Mouse (Mus musculus): ENCODE data around the gene Camk2b. TPM values are rescaled to one million over a fixed set of nuclear protein-coding genes. Genes with fewer than 3 reads are reported as not detected.
"Not testable (repeated sequence)": the region's sequence is repeated elsewhere in the genome, so short reads cannot be mapped to it uniquely, and the experiment has no call there.

Gene Camk2b
- polyA plus RNA-seq (2015; fragmentation: Nextera tagmentation; extraction: Ambion mirVana), result 1.1 and 1.4 TPM in 2 replicates

- no peak within 1 kb of the TSS for H3K9ac ChIP-seq (ENCODE audit: low read depth, low read length)
- peaks cover 64% of the 10 kb centered on the region for H3K27me3 ChIP-seq (ENCODE audit: control insufficient read depth, insufficient read depth, low read depth, low read length)
- ATAC-seq (ENCODE audit: low read depth), result no peak
Measured at GRCm38 (mm10) chr11:6066176-6066575, at the start of gene Camk2b. Gene Camk2b (minus strand): TSS chr11:6066362.

GRCm38 (mm10) chr11:6111734-6112484, 45.7 kb upstream of the Camk2b start:
- no peaks in the 10 kb centered on the region for H3K9me3 ChIP-seq (replicated peaks; ENCODE audit: control insufficient read depth, low read length)
- no peak overlapping the region for H3K27ac ChIP-seq (ENCODE audit: low read length)
- H3K36me3 ChIP-seq (ENCODE audit: control insufficient read depth, insufficient read depth), result peaks cover 3% of the 10 kb centered on the region; the same call in 1 of the 2 replicates
- no peak overlapping the region for H3K4me2 ChIP-seq (ENCODE audit: low read depth, low read length)
- no peaks in the 10 kb centered on the region for H3K4me1 ChIP-seq (ENCODE audit: control insufficient read depth, low read depth, low read length)
- H3K4me3 ChIP-seq (ENCODE audit: low read depth, low read length), result no peak overlapping the region
- H3K27me3 ChIP-seq (ENCODE audit: control insufficient read depth, insufficient read depth, low read depth, low read length), result no peaks in the 10 kb centered on the region
- no peak overlapping the region for H3K9ac ChIP-seq (ENCODE audit: low read depth, low read length)
- 73% methylated on average over 5 of the region's 5 CpGs for WGBS (ENCODE audit: insufficient replicate concordance)
- no peak for ATAC-seq (ENCODE audit: low read depth)

More at GRCm38 (mm10) chr11:6066176-6066575, at the start of gene Camk2b:
- no peaks in the 10 kb centered on the region for H3K9me3 ChIP-seq (replicated peaks; ENCODE audit: control insufficient read depth, low read length)
- H3K4me1 ChIP-seq (ENCODE audit: control insufficient read depth, low read depth, low read length), result no peaks in the 10 kb centered on the region
- 9% methylated on average over 6 of the region's 6 CpGs for WGBS (ENCODE audit: insufficient replicate concordance)
- H3K27ac ChIP-seq (ENCODE audit: low read length), result no peak within 1 kb of the TSS
- H3K4me3 ChIP-seq (ENCODE audit: low read depth, low read length), result peak within 1 kb of the TSS; percentile 50
- peak within 1 kb of the TSS; percentile 64 for H3K4me2 ChIP-seq (ENCODE audit: low read depth, low read length)
- no peaks in the 10 kb centered on the region for H3K36me3 ChIP-seq (ENCODE audit: control insufficient read depth, insufficient read depth)

- Histone ChIP-seq H3K9ac (ENCODE audit: low read depth, low read length) (no peak overlapping the region), H3K4me2 (ENCODE audit: low read depth, low read length) (no peak overlapping the region), H3K27ac (ENCODE audit: low read length) (no peak overlapping the region), H3K9me3 (replicated peaks; ENCODE audit: control insufficient read depth, low read length) (no peaks in the 10 kb centered on the region), H3K4me3 (ENCODE audit: low read depth, low read length) (no peak overlapping the region), H3K27me3 (ENCODE audit: control insufficient read depth, insufficient read depth, low read depth, low read length) (no peaks in the 10 kb centered on the region), H3K4me1 (ENCODE audit: control insufficient read depth, low read depth, low read length) (no peaks in the 10 kb centered on the region), H3K36me3 (ENCODE audit: control insufficient read depth, insufficient read depth) (peaks cover 5% of the 10 kb centered on the region; the same call in 1 of the 2 replicates)
- ATAC-seq (ENCODE audit: low read depth), result no peak
Measured at GRCm38 (mm10) chr11:6109990-6110389, 43.8 kb upstream of the Camk2b start.

GRCm38 (mm10) chr11:6108296-6108695, 42.1 kb upstream of the Camk2b start:
- H3K9ac ChIP-seq (ENCODE audit: low read depth, low read length), result no peak overlapping the region
- no peaks in the 10 kb centered on the region for H3K4me1 ChIP-seq (ENCODE audit: control insufficient read depth, low read depth, low read length)
- peaks cover 5% of the 10 kb centered on the region; the same call in 1 of the 2 replicates for H3K36me3 ChIP-seq (ENCODE audit: control insufficient read depth, insufficient read depth)
- no peaks in the 10 kb centered on the region for H3K27me3 ChIP-seq (ENCODE audit: control insufficient read depth, insufficient read depth, low read depth, low read length)
- 73% methylated on average over 5 of the region's 5 CpGs for WGBS (ENCODE audit: insufficient replicate concordance)
- H3K9me3 ChIP-seq (replicated peaks; ENCODE audit: control insufficient read depth, low read length), result no peaks in the 10 kb centered on the region
- no peak overlapping the region for H3K27ac ChIP-seq (ENCODE audit: low read length)
- no peak for ATAC-seq (ENCODE audit: low read depth)
- no peak overlapping the region for H3K4me3 ChIP-seq (ENCODE audit: low read depth, low read length)
- no peak overlapping the region for H3K4me2 ChIP-seq (ENCODE audit: low read depth, low read length)

- H3K27me3 ChIP-seq (ENCODE audit: control insufficient read depth, insufficient read depth, low read depth, low read length), result no peaks in the 10 kb centered on the region
- H3K4me2 ChIP-seq (ENCODE audit: low read depth, low read length), result no peak overlapping the region
- no peak for ATAC-seq (ENCODE audit: low read depth)
- no peaks in the 10 kb centered on the region for H3K4me1 ChIP-seq (ENCODE audit: control insufficient read depth, low read depth, low read length)
- peaks cover 5% of the 10 kb centered on the region; the same call in 1 of the 2 replicates for H3K36me3 ChIP-seq (ENCODE audit: control insufficient read depth, insufficient read depth)
- H3K9ac ChIP-seq (ENCODE audit: low read depth, low read length), result no peak overlapping the region
- no peak overlapping the region for H3K4me3 ChIP-seq (ENCODE audit: low read depth, low read length)
- 73% methylated on average over 3 of the region's 3 CpGs for WGBS (ENCODE audit: insufficient replicate concordance)
- no peaks in the 10 kb centered on the region for H3K9me3 ChIP-seq (replicated peaks; ENCODE audit: control insufficient read depth, low read length)
- H3K27ac ChIP-seq (ENCODE audit: low read length), result no peak overlapping the region
Measured at GRCm38 (mm10) chr11:6107722-6108121, 41.6 kb upstream of the Camk2b start.

- Histone ChIP-seq H3K4me3 (ENCODE audit: low read depth, low read length) (no peak overlapping the region), H3K36me3 (ENCODE audit: control insufficient read depth, insufficient read depth) (peaks cover 5% of the 10 kb centered on the region; the same call in 1 of the 2 replicates), H3K27me3 (ENCODE audit: control insufficient read depth, insufficient read depth, low read depth, low read length) (no peaks in the 10 kb centered on the region), H3K9ac (ENCODE audit: low read depth, low read length) (no peak overlapping the region), H3K4me2 (ENCODE audit: low read depth, low read length) (no peak overlapping the region), H3K27ac (ENCODE audit: low read length) (no peak overlapping the region), H3K4me1 (ENCODE audit: control insufficient read depth, low read depth, low read length) (no peaks in the 10 kb centered on the region), H3K9me3 (replicated peaks; ENCODE audit: control insufficient read depth, low read length) (no peaks in the 10 kb centered on the region)
- WGBS (ENCODE audit: insufficient replicate concordance), result 68% methylated on average over 5 of the region's 5 CpGs
- no peak for ATAC-seq (ENCODE audit: low read depth)
Measured at GRCm38 (mm10) chr11:6104734-6105133, 38.6 kb upstream of the Camk2b start.

- H3K9me3 ChIP-seq (replicated peaks; ENCODE audit: control insufficient read depth, low read length); H3K36me3 ChIP-seq (ENCODE audit: control insufficient read depth, insufficient read depth); H3K4me1 ChIP-seq (ENCODE audit: control insufficient read depth, low read depth, low read length); H3K27me3 ChIP-seq (ENCODE audit: control insufficient read depth, insufficient read depth, low read depth, low read length); H3K27ac ChIP-seq (ENCODE audit: low read length); H3K4me2 ChIP-seq (ENCODE audit: low read depth, low read length); H3K9ac ChIP-seq (ENCODE audit: low read depth, low read length); ATAC-seq (ENCODE audit: low read depth); H3K4me3 ChIP-seq (ENCODE audit: low read depth, low read length): not testable (repeated sequence)
- 54% methylated on average over 3 of the region's 3 CpGs for WGBS (ENCODE audit: insufficient replicate concordance)
Measured at GRCm38 (mm10) chr11:6096637-6097036, 30.5 kb upstream of the Camk2b start.

- H3K27ac ChIP-seq (ENCODE audit: low read length), result no peak overlapping the region
- no peak overlapping the region for H3K9ac ChIP-seq (ENCODE audit: low read depth, low read length)
- no peak for ATAC-seq (ENCODE audit: low read depth)
- H3K27me3 ChIP-seq (ENCODE audit: control insufficient read depth, insufficient read depth, low read depth, low read length), result no peaks in the 10 kb centered on the region
- H3K4me1 ChIP-seq (ENCODE audit: control insufficient read depth, low read depth, low read length), result no peaks in the 10 kb centered on the region
- no peak overlapping the region for H3K4me3 ChIP-seq (ENCODE audit: low read depth, low read length)
- no peaks in the 10 kb centered on the region for H3K36me3 ChIP-seq (ENCODE audit: control insufficient read depth, insufficient read depth)
- H3K9me3 ChIP-seq (replicated peaks; ENCODE audit: control insufficient read depth, low read length), result no peaks in the 10 kb centered on the region
- 46% methylated on average over 4 of the region's 4 CpGs for WGBS (ENCODE audit: insufficient replicate concordance)
- no peak overlapping the region for H3K4me2 ChIP-seq (ENCODE audit: low read depth, low read length)
Measured at GRCm38 (mm10) chr11:6086991-6087390, 20.8 kb upstream of the Camk2b start.

- no peaks in the 10 kb centered on the region for H3K27me3 ChIP-seq (ENCODE audit: control insufficient read depth, insufficient read depth, low read depth, low read length)
- H3K36me3 ChIP-seq (ENCODE audit: control insufficient read depth, insufficient read depth), result no peaks in the 10 kb centered on the region
- no peak overlapping the region for H3K4me2 ChIP-seq (ENCODE audit: low read depth, low read length)
- H3K9ac ChIP-seq (ENCODE audit: low read depth, low read length), result no peak overlapping the region
- 55% methylated on average over 2 of the region's 2 CpGs for WGBS (ENCODE audit: insufficient replicate concordance)
- no peak overlapping the region for H3K27ac ChIP-seq (ENCODE audit: low read length)
- no peak overlapping the region for H3K4me3 ChIP-seq (ENCODE audit: low read depth, low read length)
- H3K4me1 ChIP-seq (ENCODE audit: control insufficient read depth, low read depth, low read length), result no peaks in the 10 kb centered on the region
- ATAC-seq (ENCODE audit: low read depth), result no peak
- no peaks in the 10 kb centered on the region for H3K9me3 ChIP-seq (replicated peaks; ENCODE audit: control insufficient read depth, low read length)
Measured at GRCm38 (mm10) chr11:6078737-6079136, 12.6 kb upstream of the Camk2b start.

Measured in liver, embryonic 16.5 days (tissue).